Mouse (Mus musculus): ENCODE measurements at regions not wholly inside any gene's neighbourhood (a gene's known extent, or its start where the extent isn't known, plus 50 kb on each side); places are given as distances from the start of the nearest gene placed in this dataset.
A peak's percentile ranks its signal among the peaks of the same experiment; 100 is the strongest.

DNA sequence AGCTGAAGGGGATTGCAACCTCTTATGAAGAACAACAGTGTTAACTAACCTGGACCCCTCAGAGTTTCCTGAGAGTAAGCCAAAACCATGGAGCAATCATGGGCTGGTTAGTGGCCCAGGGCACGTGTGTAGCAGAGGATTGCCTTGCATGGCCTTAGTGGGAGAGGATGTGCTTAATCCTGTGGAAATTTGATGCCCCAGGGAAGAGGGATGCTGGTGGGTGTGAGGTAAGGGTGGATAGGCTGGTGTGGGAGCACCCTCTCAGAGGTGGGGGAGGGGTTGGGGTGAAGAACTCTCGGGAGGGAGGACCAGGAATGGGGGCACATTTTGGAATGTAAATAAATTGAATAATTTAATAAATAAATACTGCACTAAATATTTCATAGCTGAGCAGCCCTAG is 288.2 kb upstream of the Kcnh7 start:
- Histone ChIP-seq H3K36me3 (no peaks in the 10 kb centered on the region), H3K4me3 (no peak overlapping the region), H3K4me1 (no peaks in the 10 kb centered on the region), H3K9me3 (no peaks in the 10 kb centered on the region), H3K9ac (replicated peaks) (no peak overlapping the region), H3K27me3 (no peaks in the 10 kb centered on the region), H3K4me2 (replicated peaks) (no peak overlapping the region), H3K27ac (replicated peaks) (no peak overlapping the region)
- 82% methylated on average over 2 of the region's 2 CpGs for WGBS
- no peak for ATAC-seq (replicated peaks)

DNA sequence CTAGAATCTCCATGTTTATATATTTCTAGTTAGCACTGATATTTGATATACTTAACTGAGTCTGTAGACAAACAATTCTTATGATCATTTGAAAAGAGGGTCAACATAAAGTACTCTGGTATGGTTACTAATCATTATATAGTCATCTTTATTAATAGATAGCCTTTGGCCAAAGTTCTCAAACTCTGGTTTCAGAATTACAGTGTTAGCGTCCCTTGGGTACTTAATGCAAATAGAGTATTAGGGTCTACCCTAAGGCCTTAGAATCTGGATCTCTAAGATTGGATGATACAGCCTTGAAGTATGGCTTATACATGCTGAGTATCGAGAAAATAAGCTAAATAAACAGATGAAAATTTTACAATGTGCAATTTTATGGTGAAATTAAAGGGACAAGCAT is 275.0 kb upstream of the Kcnh7 start:
- Histone ChIP-seq H3K9me3 (no peaks in the 10 kb centered on the region), H3K36me3 (no peaks in the 10 kb centered on the region), H3K4me3 (no peak overlapping the region), H3K27me3 (no peaks in the 10 kb centered on the region), H3K27ac (replicated peaks) (no peak overlapping the region), H3K4me1 (peaks cover 10% of the 10 kb centered on the region), H3K4me2 (replicated peaks) (no peak overlapping the region), H3K9ac (replicated peaks) (no peak overlapping the region)
- no peak for ATAC-seq (replicated peaks)
- WGBS, result 89% methylated on average over 2 of the region's 2 CpGs

GRCm38 (mm10) chr2:63454263-63455011 is 270.4 kb upstream of the Kcnh7 start:
- H3K27ac ChIP-seq (replicated peaks), result peak overlapping the region; percentile 68
- 42% methylated on average over 10 of the region's 10 CpGs for WGBS
- ATAC-seq (replicated peaks), result peak; percentile 88
- H3K4me3 ChIP-seq, result no peak overlapping the region
- H3K36me3 ChIP-seq, result no peaks in the 10 kb centered on the region
- H3K4me1 ChIP-seq, result peaks cover 13% of the 10 kb centered on the region
- H3K27me3 ChIP-seq, result no peaks in the 10 kb centered on the region
- H3K9ac ChIP-seq (replicated peaks), result no peak overlapping the region
- no peaks in the 10 kb centered on the region for H3K9me3 ChIP-seq
- H3K4me2 ChIP-seq (replicated peaks), result peak overlapping the region; percentile 7; the same call in 1 of the 2 replicates

- no peaks in the 10 kb centered on the region for H3K9me3 ChIP-seq
- WGBS, result 20% methylated on average over 1 of the region's 1 CpGs
- H3K27ac ChIP-seq (replicated peaks), result peak overlapping the region; percentile 40
- H3K4me1 ChIP-seq, result peaks cover 13% of the 10 kb centered on the region
- no peak overlapping the region for H3K4me2 ChIP-seq (replicated peaks)
- no peak overlapping the region for H3K9ac ChIP-seq (replicated peaks)
- no peaks in the 10 kb centered on the region for H3K36me3 ChIP-seq
- no peak overlapping the region for H3K4me3 ChIP-seq
- ATAC-seq (replicated peaks), result peak; percentile 88
- H3K27me3 ChIP-seq, result no peaks in the 10 kb centered on the region
These were observed 268.8 kb upstream of the Kcnh7 start for GRCm38 (mm10) chr2:63452891-63453290.

- Histone ChIP-seq H3K9ac (replicated peaks) (no peak overlapping the region), H3K4me3 (no peak overlapping the region), H3K4me1 (peaks cover 13% of the 10 kb centered on the region), H3K36me3 (no peaks in the 10 kb centered on the region), H3K27me3 (no peaks in the 10 kb centered on the region), H3K27ac (replicated peaks) (no peak overlapping the region), H3K4me2 (replicated peaks) (no peak overlapping the region), H3K9me3 (no peaks in the 10 kb centered on the region)
- peak; percentile 52; the same call in 1 of the 2 replicates for ATAC-seq (replicated peaks)
- WGBS, result 80% methylated on average over 1 of the region's 1 CpGs
These were observed 268.1 kb upstream of the Kcnh7 start for GRCm38 (mm10) chr2:63452164-63452563.

GRCm38 (mm10) chr2:63434327-63434726 is 250.2 kb upstream of the Kcnh7 start:
- H3K4me3 ChIP-seq, result no peak overlapping the region
- no peak overlapping the region for H3K9ac ChIP-seq (replicated peaks)
- ATAC-seq (replicated peaks), result no peak
- no peaks in the 10 kb centered on the region for H3K9me3 ChIP-seq
- H3K27ac ChIP-seq (replicated peaks), result no peak overlapping the region
- no peak overlapping the region for H3K4me2 ChIP-seq (replicated peaks)
- H3K27me3 ChIP-seq, result no peaks in the 10 kb centered on the region
- H3K4me1 ChIP-seq, result no peaks in the 10 kb centered on the region
- no peaks in the 10 kb centered on the region for H3K36me3 ChIP-seq

GRCm38 (mm10) chr2:63405405-63405804 is 221.3 kb upstream of the Kcnh7 start:
- Histone ChIP-seq H3K9ac (replicated peaks) (no peak overlapping the region), H3K9me3 (no peaks in the 10 kb centered on the region), H3K27me3 (no peaks in the 10 kb centered on the region), H3K4me3 (no peak overlapping the region), H3K4me1 (no peaks in the 10 kb centered on the region), H3K27ac (replicated peaks) (no peak overlapping the region), H3K4me2 (replicated peaks) (no peak overlapping the region), H3K36me3 (no peaks in the 10 kb centered on the region)
- ATAC-seq (replicated peaks), result peak; percentile 71
- 40% methylated on average over 1 of the region's 1 CpGs for WGBS
